Mouse (Mus musculus) liver, adult (tissue): ENCODE results near the gene Lclat1.

Source experiments
- GATA4 ChIP-seq: IDR thresholded peaks from 2 replicates; pipeline ENCODE4 v1.6.1; 2014; ENCODE audit warnings: mild to moderate bottlenecking, low read length; ENCODE audit not compliant: insufficient replicate concordance

The Lclat1 gene

DNA sequence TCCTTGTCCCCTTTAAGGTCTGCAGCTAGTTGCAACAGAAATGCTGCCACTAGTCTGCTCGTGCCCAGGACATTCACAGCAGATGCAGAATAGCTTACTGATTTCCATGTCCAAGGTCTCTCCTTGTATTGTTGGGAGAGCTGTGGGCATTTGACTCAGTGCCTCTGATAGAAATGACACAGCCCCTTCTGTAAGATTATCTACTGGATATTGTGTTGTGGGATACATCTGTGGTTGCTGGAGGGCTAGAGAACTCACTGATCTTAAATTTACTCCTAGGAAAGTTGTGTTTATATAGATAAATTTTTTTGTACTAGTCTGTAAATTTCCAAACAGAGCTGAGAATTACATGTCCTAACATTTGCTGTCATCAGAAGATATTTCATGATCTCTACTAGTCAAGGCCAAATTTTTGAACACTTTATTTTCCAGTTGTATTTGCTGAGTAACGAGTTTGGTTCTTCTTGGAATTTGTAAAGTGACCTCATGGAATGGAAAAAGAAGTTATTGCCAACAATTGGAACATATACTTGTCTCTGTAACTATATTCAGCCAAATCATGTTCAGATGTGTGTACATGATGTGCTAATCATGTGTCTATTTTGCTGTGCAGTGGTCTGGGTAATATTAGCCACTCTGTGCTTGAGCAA is 87.4 kb downstream of the Lclat1 start:
- TF ChIP-seq GATA4, result no peak

GRCm38 (mm10) chr17:73196139-73196538 is 88.4 kb downstream of the Lclat1 start:
- TF ChIP-seq GATA4, result no peak

GRCm38 (mm10) chr17:73197724-73198123 is 89.9 kb downstream of the Lclat1 start:
- no peak for TF ChIP-seq GATA4

GRCm38 (mm10) chr17:73199387-73199786 is 91.6 kb downstream of the Lclat1 start:
- TF ChIP-seq GATA4, result no peak

- TF ChIP-seq GATA4, result no peak
Measured at GRCm38 (mm10) chr17:73200380-73200779, 92.6 kb downstream of the Lclat1 start.

DNA sequence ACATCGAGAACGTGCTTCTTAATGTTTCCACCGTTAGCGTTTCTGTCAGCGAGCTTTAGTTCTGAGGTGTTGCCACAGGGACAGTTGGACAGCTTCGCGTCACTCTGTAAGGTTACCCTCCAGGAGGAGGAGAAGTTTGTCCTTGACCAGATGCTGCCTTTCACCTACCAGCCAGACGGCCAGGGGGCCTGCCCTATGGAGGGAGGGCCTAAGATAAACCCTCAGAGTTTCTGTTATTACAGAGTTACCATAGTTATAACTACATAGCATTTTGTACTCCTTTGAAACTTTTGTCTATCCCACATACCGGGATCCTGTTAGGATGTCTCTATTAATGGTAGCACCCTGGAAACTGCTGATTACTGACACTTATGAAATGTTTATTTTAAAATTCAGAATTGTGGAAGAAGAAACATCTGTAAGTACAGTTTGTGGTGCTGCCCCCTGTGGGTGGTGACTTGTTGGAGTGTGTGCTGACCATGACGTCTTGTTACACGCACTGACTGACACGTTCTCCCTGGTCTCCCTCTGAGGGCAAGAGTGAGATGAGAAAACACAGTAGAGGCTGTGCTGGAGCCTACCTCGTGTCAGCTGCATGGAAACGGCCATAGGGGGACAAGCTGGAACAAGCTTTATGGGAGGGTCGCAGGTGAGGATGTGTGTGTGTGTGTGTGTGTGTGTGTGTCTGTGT is 96.0 kb downstream of the Lclat1 start:
- TF ChIP-seq GATA4, result no peak

- no peak for TF ChIP-seq GATA4
Measured at GRCm38 (mm10) chr17:73210960-73211531, 103.3 kb downstream of the Lclat1 start.

DNA sequence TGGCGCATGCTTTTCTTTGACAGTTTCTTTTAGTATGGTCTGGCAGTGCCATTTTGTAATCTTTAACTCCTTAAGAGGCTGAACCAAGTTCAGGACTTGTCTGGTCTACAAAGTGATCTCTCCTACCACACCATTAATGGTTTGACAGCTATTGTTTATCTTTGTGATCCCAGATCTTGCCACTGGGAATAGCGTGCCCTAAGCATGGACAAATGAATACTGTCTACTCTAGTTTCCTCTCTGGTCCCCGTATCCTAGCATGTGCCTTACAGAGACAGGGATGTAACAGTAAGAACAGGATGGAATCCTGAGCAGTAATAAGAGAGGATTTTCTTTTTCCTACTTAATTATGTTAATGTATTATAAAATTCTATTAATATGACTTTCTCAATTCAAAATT is 105.0 kb downstream of the Lclat1 start:
- TF ChIP-seq GATA4, result no peak

GRCm38 (mm10) chr17:73213187-73213586 is 105.4 kb downstream of the Lclat1 start:
- TF ChIP-seq GATA4, result no peak

- no peak for TF ChIP-seq GATA4
Measured at GRCm38 (mm10) chr17:73213677-73214076, 105.9 kb downstream of the Lclat1 start.

DNA sequence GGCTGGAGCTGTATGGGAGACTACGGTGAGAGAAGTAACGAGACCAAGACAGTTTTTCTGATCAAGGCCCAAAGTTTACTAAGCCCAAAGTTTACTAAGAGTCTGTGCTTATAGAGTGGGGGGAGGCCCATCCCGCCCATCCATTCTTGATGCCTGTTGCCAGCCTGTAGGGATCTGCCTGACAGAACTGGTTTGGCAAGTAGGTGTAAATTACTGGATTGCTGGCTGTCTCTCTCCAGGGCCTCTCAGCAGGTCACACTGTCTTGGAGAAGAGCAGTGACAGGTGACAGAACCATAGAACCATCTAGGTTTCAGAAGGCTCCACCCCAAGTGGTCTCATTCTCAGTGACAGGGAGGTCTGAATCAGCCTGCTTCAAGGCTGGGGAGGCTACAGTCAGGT is 109.5 kb downstream of the Lclat1 start:
- TF ChIP-seq GATA4, result no peak

DNA sequence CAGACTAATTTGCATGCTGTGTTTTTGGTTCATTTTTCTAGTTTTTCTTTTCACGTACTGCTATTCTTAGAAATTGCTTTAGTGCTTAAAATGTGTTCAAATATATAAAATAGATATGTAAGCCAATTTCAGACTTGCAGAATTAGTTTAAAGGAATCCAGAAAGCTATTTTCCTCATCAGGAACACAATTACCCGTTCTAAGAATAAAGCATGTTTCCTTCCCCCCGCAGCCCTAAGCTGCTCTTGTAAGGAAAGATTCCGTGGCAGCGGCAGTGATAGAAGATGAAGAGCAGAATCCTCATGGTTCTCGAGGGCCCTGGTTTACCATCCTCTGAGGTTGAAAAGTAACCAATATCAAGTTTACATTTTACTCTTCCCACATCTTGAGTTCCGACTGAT is 113.0 kb downstream of the Lclat1 start:
- no peak for TF ChIP-seq GATA4

- no peak for TF ChIP-seq GATA4
Measured at GRCm38 (mm10) chr17:73222077-73222476, 114.3 kb downstream of the Lclat1 start.

- no peak for TF ChIP-seq GATA4
Measured at GRCm38 (mm10) chr17:73225442-73225841, 117.7 kb downstream of the Lclat1 start.

DNA sequence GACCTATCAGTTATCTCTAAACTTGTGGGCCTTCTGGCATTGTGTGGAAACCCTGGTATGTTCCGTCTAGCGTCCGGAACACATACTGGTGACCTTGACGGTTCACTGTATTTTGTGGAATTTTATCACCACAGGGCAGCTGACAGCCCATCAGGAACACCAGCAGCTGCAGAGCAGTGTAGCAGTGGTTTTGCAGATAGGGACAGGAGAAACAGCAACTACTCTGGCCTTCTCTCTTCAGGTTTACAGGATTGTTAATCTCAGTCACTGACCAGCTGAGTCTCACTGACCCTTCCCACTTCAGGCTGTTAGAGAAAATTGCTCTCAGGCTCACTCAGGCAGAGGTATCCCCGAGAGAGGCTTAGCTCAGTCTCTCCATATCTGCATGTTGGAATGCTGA is 118.2 kb downstream of the Lclat1 start:
- peak; percentile 66; the same call in 1 of the 2 replicates for TF ChIP-seq GATA4

DNA sequence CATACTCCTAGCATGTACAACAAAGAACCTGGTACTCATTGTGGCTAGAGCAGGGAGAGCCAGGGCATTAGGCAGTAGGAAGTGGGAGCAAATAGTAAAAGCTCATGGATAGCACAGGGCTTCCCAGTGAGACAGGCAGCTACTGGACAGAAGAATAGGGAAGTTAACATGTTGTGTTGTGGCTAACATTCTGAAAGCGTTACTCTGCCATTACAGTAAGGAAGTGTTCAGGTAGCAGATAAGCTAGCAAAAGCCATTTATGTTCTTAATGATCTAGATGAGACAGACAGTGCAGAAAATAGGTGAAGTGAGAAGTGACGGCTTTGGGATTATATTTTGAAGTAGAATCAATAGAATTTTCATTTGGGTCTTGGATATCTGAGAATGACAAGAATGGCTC is 118.8 kb downstream of the Lclat1 start:
- no peak for TF ChIP-seq GATA4
